Mouse (Mus musculus): Measurements from ENCODE around the gene Tox2.

GRCm38 (mm10) chr2:163288881-163289379, 86.0 kb downstream of the Tox2 start:
- TF ChIP-seq CTCF (conservative IDR thresholded peaks at IDR 0.05; ENCODE audit: low read length) (no peak), NANOG (IDR thresholded peaks at IDR 0.05; ENCODE audit: borderline replicate concordance, low read length) (peak; percentile 70; the same call in 1 of the 2 replicates), POU5F1 (IDR thresholded peaks at IDR 0.05; ENCODE audit: borderline replicate concordance, low read length) (no peak)

All from E14TG2a.4 (cell line).